Mouse (Mus musculus) urinary bladder, postnatal 25 days (tissue): ENCODE results near the gene Atp6v0b.

ENCODE experiments used
- DNase-seq: peaks from one replicate; pipeline ENCODE4 v3.0.0; 2022; ENCODE audit warnings: low spot score

The Atp6v0b gene

GRCm38 (mm10) chr4:117908834-117909453 is 21.8 kb upstream of the Atp6v0b start:
- DNase-seq: no peak

GRCm38 (mm10) chr4:117906196-117906595 is 19.1 kb upstream of the Atp6v0b start:
- DNase-seq: no peak

GRCm38 (mm10) chr4:117904761-117905160 is 17.6 kb upstream of the Atp6v0b start:
- DNase-seq: no peak

- no peak for DNase-seq
These were observed 17.0 kb upstream of the Atp6v0b start for GRCm38 (mm10) chr4:117904094-117904493.

GRCm38 (mm10) chr4:117898111-117898510 is 11.0 kb upstream of the Atp6v0b start:
- DNase-seq: no peak

- no peak for DNase-seq
These were observed 8.9 kb upstream of the Atp6v0b start for GRCm38 (mm10) chr4:117896031-117896430.

- no peak for DNase-seq
These were observed 8.2 kb upstream of the Atp6v0b start for GRCm38 (mm10) chr4:117895339-117895738.

GRCm38 (mm10) chr4:117894601-117895000 is 7.5 kb upstream of the Atp6v0b start:
- no peak for DNase-seq

- DNase-seq: peak; percentile 60
These were observed 6.2 kb upstream of the Atp6v0b start for GRCm38 (mm10) chr4:117893376-117893775.

GRCm38 (mm10) chr4:117891738-117892161 is 4.6 kb upstream of the Atp6v0b start, which contains the start of gene Dph2:
Gene Dph2 (minus strand): TSS chr4:117892032.
- peak; percentile 58 for DNase-seq

- DNase-seq: no peak
These were observed 3.6 kb upstream of the Atp6v0b start for GRCm38 (mm10) chr4:117890750-117891149.

- DNase-seq: no peak
These were observed 2.9 kb upstream of the Atp6v0b start for GRCm38 (mm10) chr4:117890031-117890430.

GRCm38 (mm10) chr4:117889471-117889870 is 2.3 kb upstream of the Atp6v0b start:
- no peak for DNase-seq

GRCm38 (mm10) chr4:117887920-117888319 is 787 bp upstream of the Atp6v0b start:
- DNase-seq: no peak

GRCm38 (mm10) chr4:117886644-117887043 is 489 bp downstream of the Atp6v0b start:
- no peak for DNase-seq

GRCm38 (mm10) chr4:117885994-117886393 is 1.1 kb downstream of the Atp6v0b start:
- DNase-seq: no peak

GRCm38 (mm10) chr4:117885093-117885492 is 2.0 kb downstream of the Atp6v0b start:
- DNase-seq: no peak

- DNase-seq: no peak
These were observed 3.0 kb downstream of the Atp6v0b start for GRCm38 (mm10) chr4:117884146-117884545.

GRCm38 (mm10) chr4:117882701-117883691 is 4.1 kb downstream of the Atp6v0b start, which contains the start of gene B4galt2:
Gene B4galt2 (minus strand): TSS chr4:117883487.
- peak; percentile 53 for DNase-seq

- no peak for DNase-seq
These were observed 8.4 kb downstream of the Atp6v0b start for GRCm38 (mm10) chr4:117878703-117879102.

GRCm38 (mm10) chr4:117878301-117878700 is 8.8 kb downstream of the Atp6v0b start:
- DNase-seq: no peak

GRCm38 (mm10) chr4:117873615-117874014 is 13.5 kb downstream of the Atp6v0b start:
- no peak for DNase-seq

- no peak for DNase-seq
These were observed 14.7 kb downstream of the Atp6v0b start, which contains the start of gene Ccdc24 for GRCm38 (mm10) chr4:117872471-117872886. Gene Ccdc24 (minus strand): TSS chr4:117872557.
